Mouse (Mus musculus) midbrain, embryonic 16.5 days (tissue): ENCODE measurements around the gene Tfap2b. TPM values are rescaled to one million over a fixed set of nuclear protein-coding genes. Genes with fewer than 3 reads are reported as not detected.

ENCODE experiments used
- polyA plus RNA-seq: library from polyadenylated mRNA; unstranded; fragments of >200 nt; fragmentation: Nextera tagmentation; extraction: Ambion mirVana; gene quantifications from 2 replicates; pipeline ENCODE4 v1.2.1, GENCODE M21; 2015

The Tfap2b gene
- polyA plus RNA-seq, 1 experiment from 2014 or later: 223 TPM

Other genes with a start within 250 kb of the Tfap2b start
- gene Tfap2d, start 105.9 kb upstream of the Tfap2b start, polyA plus RNA-seq: 52.1 and 58.0 TPM in 2 replicates